Mouse (Mus musculus): ENCODE results near the gene Ppp1r12b. TPM values are rescaled to one million over a fixed set of nuclear protein-coding genes. Genes with fewer than 3 reads are reported as not detected.

Ppp1r12b gene
- polyA plus RNA-seq, 1 experiment from 2014 or later = 7.8 TPM

DNA sequence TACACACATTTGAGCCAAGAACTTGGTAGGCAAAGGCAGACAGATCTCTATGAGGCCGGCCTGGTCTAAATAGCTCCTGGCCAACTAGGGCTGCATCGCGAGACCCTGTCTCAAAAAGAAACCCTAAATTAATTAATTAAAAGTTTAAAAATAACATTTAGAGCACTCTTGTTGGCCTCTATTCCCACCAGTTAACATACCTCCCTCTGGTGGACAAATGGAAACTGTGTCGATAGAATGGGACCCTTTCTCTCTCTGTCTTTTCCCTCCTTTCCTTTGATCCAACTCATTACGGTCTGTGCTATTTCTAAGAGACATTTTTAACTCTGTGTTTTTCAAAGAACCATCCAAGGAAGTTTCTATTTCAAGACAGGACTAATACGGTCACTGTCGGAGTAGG is 4.9 kb upstream of the Ppp1r12b start:
- Histone ChIP-seq H3K9me3 (ENCODE audit: control insufficient read depth, low read length) (no peaks in the 10 kb centered on the region), H3K4me2 (ENCODE audit: low read depth) (no peak overlapping the region), H3K4me1 (ENCODE audit: control insufficient read depth, insufficient read depth, low read length) (0 out of 2 replicates have a peak, but pooled peaks cover 3% of the 10 kb centered on the region), H3K4me3 (ENCODE audit: low read depth, low read length) (no peak overlapping the region), H3K36me3 (ENCODE audit: control insufficient read depth, insufficient read depth, low read length) (no peaks in the 10 kb centered on the region), H3K27ac (ENCODE audit: low read depth, low read length) (no peak overlapping the region), H3K27me3 (ENCODE audit: control insufficient read depth, insufficient read depth, low read length) (no peaks in the 10 kb centered on the region), H3K9ac (ENCODE audit: low read length) (no peak overlapping the region)
- 62% methylated on average over 7 of the region's 7 CpGs for WGBS
- DNase-seq (ENCODE audit: low spot score) = no peak
- no peak for ATAC-seq (ENCODE audit: insufficient read depth, low FRiP score, low TSS enrichment)

DNA sequence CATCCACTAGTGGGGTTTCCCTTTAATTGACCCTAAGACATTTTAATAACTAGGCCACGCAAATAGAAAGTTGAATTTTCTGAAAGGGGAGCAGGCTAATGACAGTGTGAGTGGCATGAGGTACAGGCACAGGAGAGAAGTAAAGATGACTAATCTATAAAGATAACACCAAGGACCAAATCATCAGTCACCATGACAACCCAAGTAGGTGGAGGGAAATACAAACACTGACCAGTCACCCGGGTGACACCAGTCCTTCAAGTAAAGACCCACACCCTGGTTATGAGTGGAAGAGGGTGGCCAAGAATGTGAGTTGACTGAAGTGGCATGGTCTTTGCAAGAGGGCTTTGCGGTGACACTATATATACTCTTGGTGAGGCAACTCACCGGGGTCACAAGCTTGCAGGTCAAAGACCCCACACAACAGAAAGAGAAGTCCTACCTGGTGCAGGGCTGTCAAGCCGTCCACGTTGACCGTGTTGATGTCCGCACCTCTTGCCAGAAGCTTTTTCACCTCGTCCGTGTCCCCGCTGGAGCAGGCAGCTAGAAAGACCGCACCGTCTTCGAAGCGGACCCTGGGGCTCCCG is 599 bp downstream of the Ppp1r12b start:
- peak; percentile 35; the same call in 1 of the 2 replicates for ATAC-seq (ENCODE audit: insufficient read depth, low FRiP score, low TSS enrichment)

GRCm38 (mm10) chr1:134949946-134950345 is 5.8 kb downstream of the Ppp1r12b start:
- 92% methylated on average over 3 of the region's 3 CpGs for WGBS
- no peak overlapping the region for H3K4me3 ChIP-seq (ENCODE audit: low read depth, low read length)
- no peak overlapping the region for H3K4me2 ChIP-seq (ENCODE audit: low read depth)
- H3K9me3 ChIP-seq (ENCODE audit: control insufficient read depth, low read length) = no peaks in the 10 kb centered on the region
- H3K27ac ChIP-seq (ENCODE audit: low read depth, low read length) = no peak overlapping the region
- no peaks in the 10 kb centered on the region for H3K36me3 ChIP-seq (ENCODE audit: control insufficient read depth, insufficient read depth, low read length)
- H3K27me3 ChIP-seq (ENCODE audit: control insufficient read depth, insufficient read depth, low read length) = no peaks in the 10 kb centered on the region
- no peak overlapping the region for H3K9ac ChIP-seq (ENCODE audit: low read length)
- DNase-seq (ENCODE audit: low spot score) (no peak), ATAC-seq (ENCODE audit: insufficient read depth, low FRiP score, low TSS enrichment) (no peak)
- no peaks in the 10 kb centered on the region for H3K4me1 ChIP-seq (ENCODE audit: control insufficient read depth, insufficient read depth, low read length)

More for the DNA sequence above, 599 bp downstream of the Ppp1r12b start:
- H3K4me2 ChIP-seq (ENCODE audit: low read depth) = peak overlapping the region; percentile 55
- peak overlapping the region; percentile 83 for H3K9ac ChIP-seq (ENCODE audit: low read length)
- 6% methylated on average over 16 of the region's 16 CpGs for whole genome bisulfite sequencing
- H3K36me3 ChIP-seq (ENCODE audit: control insufficient read depth, insufficient read depth, low read length) = no peaks in the 10 kb centered on the region
- peak overlapping the region; percentile 79 for H3K27ac ChIP-seq (ENCODE audit: low read depth, low read length)
- H3K4me1 ChIP-seq (ENCODE audit: control insufficient read depth, insufficient read depth, low read length) = no peaks in the 10 kb centered on the region
- H3K9me3 ChIP-seq (ENCODE audit: control insufficient read depth, low read length) = no peaks in the 10 kb centered on the region
- DNase-seq (ENCODE audit: low spot score) = no peak
- H3K4me3 ChIP-seq (ENCODE audit: low read depth, low read length) = peak overlapping the region; percentile 76
- no peaks in the 10 kb centered on the region for H3K27me3 ChIP-seq (ENCODE audit: control insufficient read depth, insufficient read depth, low read length)

DNA sequence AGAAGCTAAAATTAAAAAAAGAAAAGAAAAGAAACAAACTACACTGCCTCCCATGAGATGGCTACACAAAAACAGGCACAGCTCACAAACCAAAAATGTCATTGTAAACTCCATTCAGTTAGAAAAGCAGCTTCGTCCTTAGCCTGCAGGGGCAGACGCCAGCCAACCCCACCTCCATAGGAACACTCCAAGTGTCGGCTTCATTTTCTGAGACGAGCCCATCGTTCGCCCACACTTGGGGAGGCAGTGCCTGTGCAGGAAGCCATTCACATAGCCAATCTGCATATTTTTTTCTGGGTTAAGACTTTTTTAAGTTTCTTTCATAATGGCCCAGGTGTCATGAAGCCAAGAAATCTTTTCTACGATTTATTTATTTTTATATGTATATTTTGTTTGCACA is 8.2 kb downstream of the Ppp1r12b start:
- DNase-seq (ENCODE audit: low spot score) (no peak), ATAC-seq (ENCODE audit: insufficient read depth, low FRiP score, low TSS enrichment) (no peak)
- Histone ChIP-seq H3K4me3 (ENCODE audit: low read depth, low read length) (no peak overlapping the region), H3K4me1 (ENCODE audit: control insufficient read depth, insufficient read depth, low read length) (no peaks in the 10 kb centered on the region), H3K9ac (ENCODE audit: low read length) (no peak overlapping the region), H3K36me3 (ENCODE audit: control insufficient read depth, insufficient read depth, low read length) (no peaks in the 10 kb centered on the region), H3K9me3 (ENCODE audit: control insufficient read depth, low read length) (no peaks in the 10 kb centered on the region), H3K27me3 (ENCODE audit: control insufficient read depth, insufficient read depth, low read length) (no peaks in the 10 kb centered on the region), H3K27ac (ENCODE audit: low read depth, low read length) (no peak overlapping the region), H3K4me2 (ENCODE audit: low read depth) (no peak overlapping the region)
- WGBS = 87% methylated on average over 7 of the region's 7 CpGs

GRCm38 (mm10) chr1:134942898-134943297 is 12.8 kb downstream of the Ppp1r12b start:
- ATAC-seq (ENCODE audit: insufficient read depth, low FRiP score, low TSS enrichment) = no peak
- no peaks in the 10 kb centered on the region for H3K36me3 ChIP-seq (ENCODE audit: control insufficient read depth, insufficient read depth, low read length)
- no peaks in the 10 kb centered on the region for H3K27me3 ChIP-seq (ENCODE audit: control insufficient read depth, insufficient read depth, low read length)
- no peak overlapping the region for H3K4me3 ChIP-seq (ENCODE audit: low read depth, low read length)
- no peak overlapping the region for H3K9ac ChIP-seq (ENCODE audit: low read length)
- H3K4me1 ChIP-seq (ENCODE audit: control insufficient read depth, insufficient read depth, low read length) = no peaks in the 10 kb centered on the region
- H3K9me3 ChIP-seq (ENCODE audit: control insufficient read depth, low read length) = no peaks in the 10 kb centered on the region
- 90% methylated on average over 2 of the region's 2 CpGs for WGBS
- H3K27ac ChIP-seq (ENCODE audit: low read depth, low read length) = no peak overlapping the region
- H3K4me2 ChIP-seq (ENCODE audit: low read depth) = no peak overlapping the region
- DNase-seq (ENCODE audit: low spot score) = no peak

DNA sequence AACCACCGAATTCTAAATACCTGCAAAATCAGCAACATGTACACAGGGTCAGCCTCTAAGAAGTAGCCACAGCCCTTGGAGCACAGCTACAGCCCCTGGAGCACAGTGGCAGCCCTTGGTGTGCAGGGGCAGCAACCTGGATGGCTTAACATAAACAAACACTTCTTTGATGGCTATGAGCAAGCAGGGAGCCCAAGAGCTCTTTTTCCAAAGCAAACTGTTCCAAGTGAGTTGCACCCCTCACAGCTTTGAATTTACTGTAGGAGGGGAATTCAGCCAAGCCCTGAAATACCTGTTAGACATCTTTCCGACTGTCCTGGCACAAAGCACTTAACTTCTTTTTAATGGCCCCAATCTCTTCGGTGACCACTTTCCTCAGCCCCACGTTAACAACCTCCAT is 14.9 kb downstream of the Ppp1r12b start:
- Histone ChIP-seq H3K9me3 (ENCODE audit: control insufficient read depth, low read length) (no peaks in the 10 kb centered on the region), H3K36me3 (ENCODE audit: control insufficient read depth, insufficient read depth, low read length) (no peaks in the 10 kb centered on the region), H3K4me2 (ENCODE audit: low read depth) (no peak overlapping the region), H3K27me3 (ENCODE audit: control insufficient read depth, insufficient read depth, low read length) (no peaks in the 10 kb centered on the region), H3K9ac (ENCODE audit: low read length) (no peak overlapping the region), H3K4me3 (ENCODE audit: low read depth, low read length) (no peak overlapping the region), H3K4me1 (ENCODE audit: control insufficient read depth, insufficient read depth, low read length) (no peaks in the 10 kb centered on the region), H3K27ac (ENCODE audit: low read depth, low read length) (no peak overlapping the region)
- WGBS = 49% methylated on average over 4 of the region's 4 CpGs
- no peak for ATAC-seq (ENCODE audit: insufficient read depth, low FRiP score, low TSS enrichment)
- DNase-seq (ENCODE audit: low spot score) = no peak

DNA sequence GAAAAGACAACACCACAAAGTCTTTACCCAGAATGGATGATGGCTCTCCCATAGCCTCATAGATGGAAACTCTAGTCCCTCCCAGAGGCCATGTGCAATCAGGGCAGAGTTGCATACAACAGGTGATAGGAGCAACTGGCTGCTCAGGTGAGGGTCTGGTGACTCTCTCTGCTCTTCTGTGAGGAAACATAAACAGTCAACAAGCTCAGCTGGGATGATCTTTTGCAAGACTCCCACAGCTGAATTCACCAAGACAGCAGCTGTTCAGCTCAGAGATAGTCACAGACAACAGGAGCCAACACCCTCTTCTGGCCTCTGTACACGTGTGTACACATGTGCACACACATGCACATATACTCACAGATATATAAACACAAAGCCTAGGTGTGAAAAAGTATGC is 17.5 kb downstream of the Ppp1r12b start:
- WGBS = 95% methylated on average over 1 of the region's 1 CpGs
- Histone ChIP-seq H3K9me3 (ENCODE audit: control insufficient read depth, low read length) (no peaks in the 10 kb centered on the region), H3K36me3 (ENCODE audit: control insufficient read depth, insufficient read depth, low read length) (no peaks in the 10 kb centered on the region), H3K27ac (ENCODE audit: low read depth, low read length) (no peak overlapping the region), H3K4me2 (ENCODE audit: low read depth) (no peak overlapping the region), H3K4me3 (ENCODE audit: low read depth, low read length) (no peak overlapping the region), H3K9ac (ENCODE audit: low read length) (no peak overlapping the region), H3K27me3 (ENCODE audit: control insufficient read depth, insufficient read depth, low read length) (no peaks in the 10 kb centered on the region), H3K4me1 (ENCODE audit: control insufficient read depth, insufficient read depth, low read length) (no peaks in the 10 kb centered on the region)
- no peak for DNase-seq (ENCODE audit: low spot score)
- ATAC-seq (ENCODE audit: insufficient read depth, low FRiP score, low TSS enrichment) = no peak

DNA sequence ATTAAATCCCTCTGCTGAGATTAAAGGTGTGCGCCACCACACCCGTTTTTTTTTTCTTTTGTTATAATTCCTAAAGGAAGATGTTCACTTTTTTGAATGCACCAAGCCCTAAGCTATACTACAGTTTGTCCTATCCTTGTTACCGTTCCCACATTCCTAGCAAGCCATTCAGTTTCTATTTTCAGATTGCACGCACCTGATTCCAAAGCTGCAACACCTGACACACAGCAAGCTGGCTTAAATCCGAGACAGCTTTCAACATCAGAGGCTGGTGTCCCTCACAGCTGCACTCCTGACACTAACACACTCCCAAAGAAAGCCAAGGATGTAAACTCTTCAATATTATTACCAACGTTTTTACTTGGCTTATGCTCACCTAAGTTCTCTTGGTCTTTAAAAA is 19.4 kb downstream of the Ppp1r12b start:
- DNase-seq (ENCODE audit: low spot score) = no peak

GRCm38 (mm10) chr1:134932431-134932830 is 23.3 kb downstream of the Ppp1r12b start:
- H3K36me3 ChIP-seq (ENCODE audit: control insufficient read depth, insufficient read depth, low read length) = no peaks in the 10 kb centered on the region
- H3K4me2 ChIP-seq (ENCODE audit: low read depth) = no peak overlapping the region
- H3K4me3 ChIP-seq (ENCODE audit: low read depth, low read length) = no peak overlapping the region
- ATAC-seq (ENCODE audit: insufficient read depth, low FRiP score, low TSS enrichment) (no peak), DNase-seq (ENCODE audit: low spot score) (no peak)
- H3K9ac ChIP-seq (ENCODE audit: low read length) = no peak overlapping the region
- H3K9me3 ChIP-seq (ENCODE audit: control insufficient read depth, low read length) = no peaks in the 10 kb centered on the region
- no peak overlapping the region for H3K27ac ChIP-seq (ENCODE audit: low read depth, low read length)
- H3K27me3 ChIP-seq (ENCODE audit: control insufficient read depth, insufficient read depth, low read length) = no peaks in the 10 kb centered on the region
- WGBS = 59% methylated on average over 7 of the region's 7 CpGs
- no peaks in the 10 kb centered on the region for H3K4me1 ChIP-seq (ENCODE audit: control insufficient read depth, insufficient read depth, low read length)

More for the DNA sequence above, 19.4 kb downstream of the Ppp1r12b start:
- Histone ChIP-seq H3K4me1 (ENCODE audit: control insufficient read depth, insufficient read depth, low read length) (no peaks in the 10 kb centered on the region), H3K27ac (ENCODE audit: low read depth, low read length) (no peak overlapping the region), H3K4me2 (ENCODE audit: low read depth) (no peak overlapping the region), H3K4me3 (ENCODE audit: low read depth, low read length) (no peak overlapping the region), H3K9me3 (ENCODE audit: control insufficient read depth, low read length) (no peaks in the 10 kb centered on the region), H3K9ac (ENCODE audit: low read length) (no peak overlapping the region), H3K36me3 (ENCODE audit: control insufficient read depth, insufficient read depth, low read length) (no peaks in the 10 kb centered on the region), H3K27me3 (ENCODE audit: control insufficient read depth, insufficient read depth, low read length) (no peaks in the 10 kb centered on the region)
- 87% methylated on average over 6 of the region's 6 CpGs for WGBS
- no peak for ATAC-seq (ENCODE audit: insufficient read depth, low FRiP score, low TSS enrichment)
